Mouse (Mus musculus): ENCODE measurements around the gene Bcar1.
A peak's percentile ranks its signal among the peaks of the same experiment; 100 is the strongest.

The Bcar1 gene

GRCm38 (mm10) chr8:111743792-111744696, at the start of gene Bcar1:
TSS of gene Bcar1 (minus strand) at chr8:111743809.
- peak; percentile 71 for DNase-seq

DNA sequence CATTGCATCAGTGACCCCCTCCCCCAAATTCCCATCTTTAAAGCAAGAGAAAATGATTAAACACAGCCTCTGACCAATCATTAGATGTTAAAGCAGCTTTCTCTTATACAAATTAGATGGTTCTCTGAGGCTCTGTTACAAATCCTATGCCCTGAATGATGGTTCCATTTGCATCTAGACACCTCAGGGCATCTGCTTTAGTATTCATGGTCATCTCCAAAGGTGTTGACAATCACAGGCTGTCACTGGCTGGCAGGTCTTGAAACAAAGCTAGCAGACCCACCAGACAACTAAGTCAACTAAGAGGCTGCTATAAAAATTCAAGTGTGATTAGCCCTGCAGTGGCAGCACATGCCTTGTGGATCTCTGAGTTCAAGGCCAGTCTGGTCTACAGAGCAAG, 46.0 kb upstream of the Bcar1 start:
- DNase-seq, result no peak

GRCm38 (mm10) chr8:111789200-111789599, 45.6 kb upstream of the Bcar1 start:
- DNase-seq, result no peak

- no peak for DNase-seq
Observed at GRCm38 (mm10) chr8:111788497-111788896, 44.9 kb upstream of the Bcar1 start.

DNA sequence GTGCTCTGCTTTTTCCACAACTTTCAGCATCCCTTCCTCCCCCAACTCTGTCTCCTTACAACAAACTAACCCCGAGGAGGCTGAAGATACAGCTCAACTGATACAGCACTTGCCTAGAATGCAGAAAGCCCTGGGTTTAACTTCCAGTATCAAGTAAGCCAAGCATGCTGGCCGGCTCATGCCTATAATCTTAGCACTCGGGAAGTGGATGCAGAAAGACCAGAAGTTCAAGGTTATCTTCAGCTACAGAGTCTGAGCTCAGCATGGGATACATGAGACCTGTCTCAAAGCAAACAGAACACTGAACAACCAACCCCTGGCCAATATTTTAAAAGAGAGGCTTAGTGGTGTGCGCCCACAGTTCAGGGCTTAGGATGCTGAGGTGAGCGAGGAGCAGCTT, 44.5 kb upstream of the Bcar1 start:
- DNase-seq, result no peak

- DNase-seq, result no peak
Observed at GRCm38 (mm10) chr8:111787683-111788082, 44.1 kb upstream of the Bcar1 start.

GRCm38 (mm10) chr8:111786701-111787588, 43.3 kb upstream of the Bcar1 start:
- no peak for DNase-seq

DNA sequence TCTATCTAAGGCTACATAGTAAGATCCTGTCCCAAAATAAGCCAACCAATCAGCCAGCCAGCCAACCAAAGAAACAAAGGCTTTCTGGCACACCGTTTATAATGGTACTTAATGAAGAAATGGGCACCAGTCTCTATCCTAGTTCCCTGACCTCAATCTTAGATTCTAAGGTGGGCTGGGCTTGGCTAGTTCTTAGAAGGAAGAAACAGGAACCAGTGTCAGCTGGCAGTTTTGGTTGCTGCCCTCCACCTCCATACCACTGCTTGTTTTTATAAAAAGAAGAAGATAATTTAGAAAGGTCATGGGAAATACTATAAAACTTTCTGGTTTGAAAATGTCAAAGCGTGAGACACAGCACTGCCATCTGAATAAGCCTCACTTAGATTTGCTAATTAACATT, 42.5 kb upstream of the Bcar1 start:
- no peak for DNase-seq

- DNase-seq, result no peak
Observed at GRCm38 (mm10) chr8:111782671-111783394, 39.2 kb upstream of the Bcar1 start.

- no peak for DNase-seq
Observed at GRCm38 (mm10) chr8:111782161-111782560, 38.6 kb upstream of the Bcar1 start.

DNA sequence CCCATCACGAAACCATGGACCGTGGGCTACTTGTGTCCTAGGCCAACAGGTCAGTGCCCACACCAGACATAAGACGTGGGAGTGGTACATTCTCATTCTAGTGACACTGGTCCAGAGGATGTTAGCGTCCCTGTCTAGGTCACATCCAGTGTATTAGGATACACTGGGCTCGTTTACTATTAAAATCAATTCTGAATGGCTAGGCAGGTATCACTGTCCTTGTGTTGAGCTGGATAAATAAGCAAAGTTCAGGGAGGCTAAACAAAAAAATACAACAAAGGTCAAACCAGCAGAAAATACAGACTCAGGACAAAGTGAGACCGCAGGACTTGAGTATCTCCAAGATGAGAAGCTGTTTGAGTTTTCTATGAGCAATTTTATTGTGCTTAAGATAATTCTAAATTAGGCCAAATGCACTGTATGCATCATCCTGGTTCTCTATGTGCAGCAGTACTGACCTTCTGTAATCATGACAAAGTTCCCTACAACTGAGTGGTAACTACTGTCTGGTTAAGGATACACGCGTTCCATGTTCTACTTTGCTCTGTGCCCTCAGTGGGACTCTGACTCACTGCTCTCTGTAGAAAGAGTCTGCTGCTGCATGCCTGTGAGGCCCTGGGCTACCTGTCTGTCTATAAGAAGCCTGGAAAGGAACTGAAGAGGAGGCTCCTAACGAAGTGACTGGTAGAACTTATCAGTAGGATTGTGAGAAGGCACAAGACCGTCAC, 37.3 kb upstream of the Bcar1 start:
- no peak for DNase-seq

GRCm38 (mm10) chr8:111779690-111780089, 36.1 kb upstream of the Bcar1 start:
- DNase-seq, result no peak

DNA sequence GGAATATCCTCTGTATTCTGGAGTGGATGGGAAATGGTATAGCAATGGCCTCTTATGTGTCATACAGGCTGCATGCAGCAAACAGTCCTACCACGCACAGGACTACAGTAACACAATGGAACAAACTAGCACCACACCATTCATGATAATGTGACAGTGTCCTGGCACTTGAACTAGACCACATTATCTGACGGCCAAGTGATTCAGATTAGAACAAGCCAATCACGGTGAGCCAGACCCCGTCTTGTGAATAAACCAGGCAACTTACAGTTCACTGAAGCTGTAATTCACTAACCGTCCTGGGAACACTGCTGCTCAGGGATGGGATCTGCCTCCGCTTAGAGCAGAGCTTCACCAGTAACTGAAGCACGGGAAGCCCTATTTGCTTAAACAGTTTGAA, 35.2 kb upstream of the Bcar1 start:
- DNase-seq, result no peak

GRCm38 (mm10) chr8:111776492-111776891, 32.9 kb upstream of the Bcar1 start:
- no peak for DNase-seq

DNA sequence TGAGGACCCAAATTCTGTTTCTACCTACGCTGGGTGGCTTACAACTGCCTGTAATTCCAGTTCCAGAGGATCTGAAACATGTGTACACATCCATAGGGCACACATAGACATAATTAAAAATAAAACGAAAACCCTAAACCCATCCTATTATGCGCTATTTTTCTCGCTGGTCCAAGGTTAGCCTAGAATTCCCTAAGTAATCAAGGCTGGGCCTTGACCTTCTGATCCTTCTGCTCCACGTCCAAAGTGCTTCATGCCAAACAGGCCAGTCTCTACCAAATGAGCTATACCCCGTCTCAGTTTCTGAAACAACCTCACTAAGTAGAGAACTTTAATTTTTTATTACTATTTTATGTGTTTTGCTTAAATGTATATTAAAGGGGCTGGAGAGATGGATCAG, 32.2 kb upstream of the Bcar1 start:
- DNase-seq, result no peak

DNA sequence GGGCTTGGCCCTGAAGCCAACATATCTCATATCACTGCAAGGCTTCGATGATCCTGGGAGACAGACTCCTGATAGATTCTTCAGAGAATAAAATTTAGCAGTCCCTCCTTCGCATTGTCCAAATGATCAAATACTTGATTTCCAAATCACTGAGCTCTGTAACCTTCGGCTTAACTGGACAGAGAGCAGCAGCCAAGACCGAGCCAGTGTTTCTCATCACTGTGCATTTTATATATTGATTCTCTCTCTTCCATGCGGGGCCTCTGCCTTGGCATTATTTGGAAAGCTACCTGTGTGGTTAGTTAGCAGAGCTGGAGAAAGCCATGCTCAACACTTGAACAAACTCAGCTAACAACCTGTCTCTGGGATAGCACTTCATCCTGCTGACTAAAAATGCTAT, 29.9 kb upstream of the Bcar1 start:
- no peak for DNase-seq

DNA sequence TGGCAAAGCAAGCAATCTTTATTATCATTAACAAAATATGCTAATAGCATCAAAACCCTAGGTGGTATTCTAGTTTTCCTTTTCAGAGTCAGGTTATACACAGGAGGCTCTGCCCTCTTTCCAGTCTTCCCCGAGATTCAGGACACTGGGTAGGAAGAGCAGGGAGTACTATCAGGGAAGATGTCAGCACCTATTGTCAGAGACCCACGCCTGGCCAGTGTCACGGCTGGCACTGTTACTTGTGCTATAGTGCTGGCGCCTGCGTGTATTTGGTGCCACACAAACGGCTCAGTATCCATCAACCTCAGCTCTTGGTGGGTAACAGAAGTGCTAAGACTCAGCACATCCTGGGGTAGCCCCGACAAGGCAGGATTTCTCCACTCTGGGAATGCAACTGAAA, 29.4 kb upstream of the Bcar1 start:
- DNase-seq, result no peak

GRCm38 (mm10) chr8:111772083-111772482, 28.5 kb upstream of the Bcar1 start:
- no peak for DNase-seq

DNA sequence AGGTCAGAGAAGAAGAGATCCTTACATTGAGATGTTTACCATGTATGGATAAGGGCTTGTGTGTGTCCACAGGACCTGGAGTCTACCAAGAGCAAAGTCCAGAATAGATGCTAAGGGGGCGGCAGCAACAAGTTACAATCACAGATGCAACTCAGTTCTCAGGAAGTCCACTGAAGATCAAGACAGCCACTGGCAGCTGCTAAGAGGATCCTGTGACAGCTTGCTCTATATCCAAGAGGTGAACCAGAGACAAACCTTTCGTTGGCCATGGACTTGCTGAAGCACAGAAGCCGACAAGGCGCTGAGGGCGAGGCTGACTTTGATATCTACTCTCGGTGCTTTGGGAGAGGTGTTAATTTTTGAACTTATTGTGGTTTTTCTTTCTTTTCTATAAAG, 28.0 kb upstream of the Bcar1 start:
- DNase-seq, result no peak

- DNase-seq, result no peak
Observed at GRCm38 (mm10) chr8:111770958-111771624, 27.5 kb upstream of the Bcar1 start.

GRCm38 (mm10) chr8:111769764-111770428, 26.3 kb upstream of the Bcar1 start:
- DNase-seq, result peak; percentile 41

All from right cerebral cortex, adult 18-20 months (tissue).